Mouse (Mus musculus) midbrain, embryonic 15.5 days (tissue): Measurements from ENCODE around the gene Elp6. TPM values are rescaled to one million over a fixed set of nuclear protein-coding genes. Genes with fewer than 3 reads are reported as not detected.
A peak's percentile ranks its signal among the peaks of the same experiment; 100 is the strongest.

ENCODE experiments used
- microRNA-seq: library from miRNA; unstranded; fragments of <30 nt; microRNA quantifications from one replicate; pipeline ENCODE4, GENCODE M21; 2016
- polyA plus RNA-seq: library from polyadenylated mRNA; unstranded; fragments of >200 nt; fragmentation: Nextera tagmentation; extraction: Ambion mirVana; gene quantifications from 2 replicates; pipeline ENCODE4 v1.2.1, GENCODE M21; 2015

The Elp6 gene
- polyA plus RNA-seq, 1 experiment from 2014 or later = 48.4 TPM

Small RNA genes lying within 50 kb of the gene (microRNA-seq; reads per million reads assigned to microRNA genes)
- gene Mir6236 = 52.2 reads per million, percentile 47 among the genes with 10 or more reads in this experiment

Other genes with a start within 250 kb of the Elp6 start
- 110 and 112 TPM in 2 replicates for gene Smarcc1, start 187.5 kb upstream of the Elp6 start, polyA plus RNA-seq
- gene Dhx30, start 187.3 kb upstream of the Elp6 start, polyA plus RNA-seq = 182 and 199 TPM in 2 replicates
- 175 and 191 TPM in 2 replicates for gene Cspg5, start 61.4 kb upstream of the Elp6 start, polyA plus RNA-seq
- gene Scap, start 28.1 kb downstream of the Elp6 start, polyA plus RNA-seq = 64.9 and 65.2 TPM in 2 replicates
- 25.8 and 27.8 TPM in 2 replicates for gene Ptpn23, start 103.0 kb downstream of the Elp6 start, polyA plus RNA-seq
- 1.1 and 2.3 TPM in 2 replicates for gene Ngp, start 114.6 kb downstream of the Elp6 start, polyA plus RNA-seq
- 27.9 and 29.0 TPM in 2 replicates for gene Klhl18, start 171.5 kb downstream of the Elp6 start, polyA plus RNA-seq
- 4.6 and 4.8 TPM in 2 replicates for gene Kif9, start 171.8 kb downstream of the Elp6 start, polyA plus RNA-seq
- 36.3 and 37.4 TPM in 2 replicates for gene Setd2, start 227.4 kb downstream of the Elp6 start, polyA plus RNA-seq